Mouse (Mus musculus): Measurements from ENCODE around the gene Hmg20a.
A peak's percentile ranks its signal among the peaks of the same experiment; 100 is the strongest.

Gene Hmg20a

DNA sequence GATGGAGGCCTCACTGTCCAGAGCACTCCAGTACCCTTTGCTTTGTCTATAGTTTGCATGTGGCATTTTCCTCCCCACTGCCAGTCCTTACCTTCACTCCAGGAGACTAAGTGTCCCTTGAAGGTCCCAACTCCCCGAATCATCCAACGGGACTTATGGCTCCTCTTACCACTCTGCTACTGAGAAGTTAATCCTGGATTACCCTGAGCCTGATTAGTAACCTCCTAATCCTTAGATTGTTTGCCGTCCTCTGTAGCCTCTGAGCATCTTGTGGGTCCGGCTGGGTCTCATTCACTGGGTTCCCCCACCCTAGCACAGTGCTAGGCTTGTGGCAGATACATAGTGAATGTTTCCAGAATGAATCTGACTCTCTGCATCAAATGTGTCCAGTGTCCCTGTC, 109.5 kb downstream of the Hmg20a start:
- no peak for DNase-seq (ENCODE audit: low read depth)

DNA sequence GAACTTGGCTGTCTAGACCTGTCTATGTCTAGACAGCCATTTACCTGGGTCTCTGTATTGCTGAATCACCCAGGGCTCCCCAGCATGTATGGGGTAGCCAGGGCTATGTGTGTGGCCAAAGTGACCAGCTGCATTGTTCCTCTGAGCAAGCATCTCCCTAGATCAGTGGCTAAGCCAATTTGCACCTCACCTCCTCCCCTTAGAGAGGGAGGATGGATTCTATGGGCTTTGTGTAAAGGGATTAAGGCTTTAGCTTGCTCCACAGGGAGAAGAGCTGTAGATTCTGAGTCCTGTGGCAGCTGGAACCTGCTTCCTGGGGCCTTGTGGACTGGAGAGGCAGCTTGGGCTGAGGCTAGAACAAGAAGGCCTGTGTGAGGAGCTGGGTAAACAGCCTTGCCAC, 113.6 kb downstream of the Hmg20a start:
- no peak for DNase-seq (ENCODE audit: low read depth)

DNA sequence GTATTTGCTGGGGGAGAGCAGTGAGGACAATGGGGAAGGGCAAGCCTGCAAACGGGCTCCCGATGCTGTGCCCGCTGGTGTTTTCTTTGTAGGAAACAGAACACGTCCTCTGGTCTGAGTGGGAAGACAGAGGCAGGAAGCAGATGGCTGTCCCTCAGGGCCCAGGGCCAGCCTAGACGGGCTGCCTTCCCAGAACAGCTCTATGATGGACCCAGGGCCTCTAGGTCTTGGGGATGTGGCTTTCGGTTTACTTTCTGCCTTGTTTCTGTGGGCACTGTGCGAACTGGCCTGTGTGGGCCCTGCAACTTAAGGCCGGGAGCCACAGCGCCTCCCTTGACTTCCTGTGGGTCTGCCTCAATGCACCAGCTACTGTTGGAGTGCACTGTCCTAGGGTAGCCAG, 115.5 kb downstream of the Hmg20a start:
- peak; percentile 17 for DNase-seq (ENCODE audit: low read depth)

DNA sequence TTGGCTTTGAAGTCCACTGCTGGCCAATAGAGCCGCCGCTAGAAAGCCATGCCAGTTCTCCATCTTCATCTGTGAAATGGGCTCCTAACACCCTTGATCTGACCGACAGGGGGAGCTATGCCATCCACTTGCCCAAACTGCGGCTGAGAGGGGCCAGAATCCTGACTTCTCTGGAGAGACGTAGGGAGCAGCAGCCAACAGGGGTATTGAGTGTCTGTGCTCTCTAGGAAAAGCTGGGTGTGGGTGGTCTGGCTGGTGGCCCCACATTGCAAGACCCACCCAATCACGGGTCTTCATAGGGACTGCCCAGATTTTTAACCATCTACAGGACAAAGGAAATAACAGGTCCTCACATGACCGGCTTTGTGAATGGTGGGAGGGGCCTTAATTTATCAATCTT, 116.3 kb downstream of the Hmg20a start:
- no peak for DNase-seq (ENCODE audit: low read depth)

DNA sequence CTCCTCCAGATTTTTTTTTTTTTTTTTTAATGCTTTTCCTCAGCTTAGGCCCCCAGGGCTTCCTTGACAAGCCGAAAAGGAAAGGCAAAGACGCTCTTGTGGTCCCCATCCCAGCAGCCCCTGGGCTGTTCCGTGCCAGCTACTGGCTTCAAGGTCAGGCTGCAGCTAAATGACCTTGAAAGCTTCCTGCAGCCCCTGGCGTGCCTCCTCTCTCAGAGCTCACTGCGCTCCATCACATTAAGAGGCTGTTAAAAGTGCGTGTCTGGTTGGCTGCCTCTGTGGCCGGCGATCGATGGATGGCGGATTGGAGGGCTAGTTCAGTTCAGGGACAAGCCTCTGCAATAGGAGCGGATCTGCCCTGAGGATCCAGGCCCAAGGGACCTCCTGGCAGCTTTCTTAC, 117.0 kb downstream of the Hmg20a start:
- DNase-seq (ENCODE audit: low read depth), result no peak

DNA sequence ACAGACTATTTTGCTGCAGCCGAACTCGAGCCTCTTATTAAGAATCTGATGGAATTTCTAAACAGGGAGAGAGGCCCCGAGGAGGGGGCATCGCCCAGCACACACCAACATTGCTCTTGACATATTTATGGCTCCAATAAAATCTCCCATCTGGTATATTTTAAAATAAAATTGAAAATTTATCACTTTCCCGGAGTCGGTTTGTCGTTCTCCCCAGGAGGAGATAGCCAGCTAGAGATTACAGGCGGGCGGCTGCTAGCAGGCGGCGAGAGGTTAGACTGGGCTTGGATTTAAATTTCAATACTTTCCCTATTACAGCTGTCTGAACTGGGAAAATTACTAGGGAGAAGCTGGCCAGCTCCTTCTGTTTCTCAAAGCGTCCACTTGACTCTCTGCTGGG, 121.6 kb downstream of the Hmg20a start:
- DNase-seq (ENCODE audit: low read depth), result no peak

DNA sequence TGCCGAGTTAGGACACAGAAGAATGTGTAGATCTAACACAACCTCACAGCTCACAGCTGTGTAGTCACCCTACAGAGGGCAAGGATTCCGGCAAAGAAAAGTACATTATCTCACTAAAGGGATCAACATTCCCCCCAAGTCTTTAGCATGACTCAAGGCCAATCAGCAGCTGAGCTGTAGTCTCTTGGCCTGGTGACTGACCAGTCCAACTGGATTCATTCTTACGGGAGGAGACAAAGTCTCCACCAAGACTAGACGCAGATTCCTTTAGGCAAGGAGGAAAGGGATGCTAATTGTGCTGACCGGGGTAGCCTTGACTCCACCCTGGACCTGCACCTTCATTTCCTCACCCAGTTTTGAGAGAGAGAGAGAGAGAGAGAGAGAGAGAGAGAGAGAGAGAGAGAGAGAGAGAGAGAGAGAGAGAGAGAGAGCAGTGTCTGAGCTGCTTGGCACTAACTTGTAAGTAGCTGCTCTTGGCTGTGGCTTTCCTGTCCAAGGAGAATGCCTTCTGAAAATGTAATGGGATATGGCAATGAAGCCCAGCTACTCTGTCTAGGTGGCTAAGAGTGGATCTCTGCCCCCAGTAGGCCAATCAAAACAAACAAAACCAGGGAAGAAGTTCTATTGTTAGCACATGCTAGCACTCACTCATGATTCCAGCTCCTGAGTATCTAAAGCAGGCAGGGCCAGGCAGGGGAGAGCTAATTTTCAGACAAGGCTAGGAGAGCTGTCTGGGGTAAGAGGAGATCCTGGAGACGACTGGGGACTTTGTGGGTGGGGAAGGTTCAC, 126.5 kb downstream of the Hmg20a start:
- DNase-seq (ENCODE audit: low read depth), result no peak

All from c-Kit-positive CD71-negative TER-119-negative erythroid progenitor cells, embryonic 14.5 days (primary cell).